Comparison of ENCODE assay signal across 21 mouse cellular contexts in genomic region chr11:104221751-104222150, GRCm38 (mm10). TPM values are rescaled to one million over a fixed set of nuclear protein-coding genes. Genes with fewer than 3 reads are reported as not detected.
"Had no signal": no experiment of that assay in that cellular context is flagged by ENCODE, and none has a peak within 500 bp of the region (broad histone marks: within the 10 kb centered on the region; RNA-seq: fewer than 3 reads in every experiment).

No protein-coding gene starts in this region.

- H3K4me3 ChIP-seq: lung, embryonic 15.5 days; megakaryocyte, embryonic 14.5 days; midbrain, embryonic 13.5 days; midbrain, embryonic 15.5 days; neural tube, embryonic 12.5 days had no signal

- DNase-seq: lung, adult 2 months; lung, postnatal 14 days; lung, postnatal 36 days; right cerebral cortex, postnatal 14 days; thymus, adult 18-20 months; thymus, postnatal 14 days; thymus, postnatal 36 days had no signal

- H3K27me3 ChIP-seq: lung, embryonic 15.5 days; midbrain, embryonic 15.5 days; neural tube, embryonic 12.5 days had no signal

- H3K36me3 ChIP-seq: lung, embryonic 15.5 days; midbrain, embryonic 13.5 days; midbrain, embryonic 15.5 days; neural tube, embryonic 12.5 days had no signal

- H3K9me3 ChIP-seq: lung, embryonic 15.5 days; midbrain, embryonic 13.5 days; midbrain, embryonic 15.5 days; neural tube, embryonic 12.5 days had no signal

- H3K27ac ChIP-seq: lung, embryonic 15.5 days; macrophage; midbrain, embryonic 13.5 days; midbrain, embryonic 15.5 days; neural tube, embryonic 12.5 days had no signal

- H3K4me1 ChIP-seq: lung, embryonic 15.5 days; midbrain, embryonic 13.5 days; midbrain, embryonic 15.5 days; neural tube, embryonic 12.5 days had no signal

RNA-seq across cellular contexts. Expression of gene Mapt, which starts 9.4 kb away (rescaled TPM):
- polyA plus RNA-seq: macrophage had no signal

RNA-seq across cellular contexts. Expression of gene Sppl2c, which starts 35.6 kb away (rescaled TPM):
- polyA plus RNA-seq: lung, adult 2 months; lung, embryonic 15.5 days; lung, postnatal 0 days; macrophage; midbrain, embryonic 11.5 days; midbrain, embryonic 13.5 days; midbrain, embryonic 15.5 days; midbrain, postnatal 0 days; neural tube, embryonic 12.5 days; neural tube, embryonic 14.5 days; spleen, adult 2 months; stomach, embryonic 14.5 days; stomach, embryonic 16.5 days; thymus, postnatal 0 days had no signal
